Mouse (Mus musculus) heart, postnatal 14 days (tissue): ENCODE measurements at regions not wholly inside any gene's neighbourhood (a gene's known extent, or its start where the extent isn't known, plus 50 kb on each side); places are given as distances from the start of the nearest gene placed in this dataset.
"Not testable (repeated sequence)": the region's sequence is repeated elsewhere in the genome, so short reads cannot be mapped to it uniquely, and the experiment has no call there.

Source experiments
- DNase-seq, 2 experiments: peaks; one replicate each; pipeline ENCODE4 v3.0.0; 2021 to 2022
- intact Hi-C: fragments of 180-260 bp; cut with DNase I; formaldehyde crosslinking; loops from one replicate; pipeline ENCODE4 v1.15.1; 2025

GRCm38 (mm10) chr3:130838626-130839422 is 108.6 kb upstream of the Rpl34 start:
- intact Hi-C loops: no loop called here
- no peak for DNase-seq

DNA sequence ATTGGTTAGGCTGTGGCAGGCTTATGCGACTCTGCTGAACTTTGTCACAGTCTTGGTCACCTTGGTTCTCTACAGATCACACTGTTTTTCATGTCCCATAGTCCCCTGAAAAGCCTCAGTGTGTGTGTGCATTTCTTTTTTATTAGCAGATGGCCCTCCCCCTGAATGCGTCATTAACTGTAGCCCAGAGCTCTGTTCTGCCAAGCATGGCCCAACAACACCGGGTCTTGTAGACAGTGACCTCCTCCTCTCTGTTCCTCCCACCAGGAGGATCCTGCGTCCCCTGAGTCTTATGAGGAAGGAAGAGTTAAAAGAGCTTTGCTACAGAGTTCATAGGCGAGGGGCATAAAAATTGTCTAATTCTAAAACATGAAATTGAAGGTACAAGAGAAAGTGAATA is 103.5 kb upstream of the Rpl34 start:
- no peak for DNase-seq
- intact Hi-C loops: no loop called here

- intact Hi-C loops: no loop called here
- no peak for DNase-seq
These were observed 102.9 kb upstream of the Rpl34 start for GRCm38 (mm10) chr3:130833082-130833481.

GRCm38 (mm10) chr3:130831788-130832187 is 101.6 kb upstream of the Rpl34 start:
- intact Hi-C loops: no loop called here
- no peak for DNase-seq

DNA sequence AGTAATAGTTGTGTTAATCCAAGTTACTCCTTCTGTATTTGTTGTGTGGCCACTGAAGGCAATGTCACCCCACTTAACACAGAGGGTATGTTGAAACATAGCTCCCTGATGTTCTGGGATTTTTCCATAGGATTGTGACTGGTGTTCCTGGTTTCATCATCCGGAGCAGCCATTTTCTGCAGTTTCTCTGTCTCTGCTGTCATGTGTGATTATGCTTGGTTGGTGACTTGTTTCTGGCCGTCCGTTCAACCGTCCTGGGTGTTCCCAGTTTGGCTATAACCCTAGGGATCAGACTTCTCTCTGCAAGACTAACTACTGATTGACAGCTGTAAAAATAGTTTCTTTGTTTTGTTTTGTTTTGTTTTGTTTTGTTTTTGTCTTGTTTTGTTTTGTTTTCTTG is 98.1 kb upstream of the Rpl34 start:
- DNase-seq: no peak

GRCm38 (mm10) chr3:130827934-130828333 is 97.7 kb upstream of the Rpl34 start:
- intact Hi-C loops: no loop called here
- no peak for DNase-seq

More for the DNA sequence above, 98.1 kb upstream of the Rpl34 start:
- intact Hi-C loops: no loop called here

- intact Hi-C loops: no loop called here
- DNase-seq: no peak
These were observed 96.8 kb upstream of the Rpl34 start for GRCm38 (mm10) chr3:130827021-130827420.

GRCm38 (mm10) chr3:130819837-130820098 is 89.6 kb upstream of the Rpl34 start:
- no peak for DNase-seq
- intact Hi-C loops: loop anchor here (5.0 kb wide), 1 partner anchor 57 kb away; no protein-coding TSS in a partner anchor

DNA sequence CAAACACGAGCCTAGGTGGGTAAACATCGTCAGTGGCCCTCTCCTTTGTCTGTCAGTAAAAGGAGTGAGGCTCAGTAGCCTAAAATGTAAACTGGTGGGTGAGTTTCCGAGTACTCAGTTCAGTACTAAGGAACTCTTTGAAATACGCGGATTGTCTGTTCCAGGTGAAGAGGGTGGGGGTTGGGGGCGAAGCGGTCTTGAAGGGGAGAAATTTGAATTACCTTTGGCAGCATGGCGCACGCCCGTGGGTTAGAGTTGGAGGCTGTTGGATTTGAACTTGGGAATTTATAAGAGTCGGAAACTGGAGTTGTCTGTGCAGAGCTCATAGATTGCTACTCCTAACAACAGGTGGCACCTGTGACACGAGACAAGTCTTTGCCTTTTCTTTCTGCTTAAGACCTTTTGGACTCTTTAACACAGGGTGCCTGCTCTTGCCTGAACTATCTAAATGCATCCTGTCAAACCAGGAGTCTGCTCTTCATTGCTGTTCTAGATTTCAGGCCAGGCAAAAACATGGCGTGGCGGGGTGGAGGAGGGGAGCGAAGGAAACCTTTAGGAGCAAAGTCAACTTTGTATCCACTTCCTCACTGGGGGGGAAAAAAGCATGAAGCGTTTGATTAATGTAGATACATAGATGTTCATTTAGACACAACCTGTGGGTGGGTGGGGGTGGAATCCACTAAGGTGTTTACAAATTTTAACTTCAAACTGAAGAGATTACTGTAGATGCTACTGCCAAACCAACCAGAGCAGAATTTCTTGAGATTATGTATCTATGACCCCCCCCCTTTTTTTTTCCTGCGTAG is 89.0 kb upstream of the Rpl34 start:
- intact Hi-C loops: loop anchor here (5.0 kb wide), 1 partner anchor 57 kb away; no protein-coding TSS in a partner anchor
- DNase-seq: no peak

DNA sequence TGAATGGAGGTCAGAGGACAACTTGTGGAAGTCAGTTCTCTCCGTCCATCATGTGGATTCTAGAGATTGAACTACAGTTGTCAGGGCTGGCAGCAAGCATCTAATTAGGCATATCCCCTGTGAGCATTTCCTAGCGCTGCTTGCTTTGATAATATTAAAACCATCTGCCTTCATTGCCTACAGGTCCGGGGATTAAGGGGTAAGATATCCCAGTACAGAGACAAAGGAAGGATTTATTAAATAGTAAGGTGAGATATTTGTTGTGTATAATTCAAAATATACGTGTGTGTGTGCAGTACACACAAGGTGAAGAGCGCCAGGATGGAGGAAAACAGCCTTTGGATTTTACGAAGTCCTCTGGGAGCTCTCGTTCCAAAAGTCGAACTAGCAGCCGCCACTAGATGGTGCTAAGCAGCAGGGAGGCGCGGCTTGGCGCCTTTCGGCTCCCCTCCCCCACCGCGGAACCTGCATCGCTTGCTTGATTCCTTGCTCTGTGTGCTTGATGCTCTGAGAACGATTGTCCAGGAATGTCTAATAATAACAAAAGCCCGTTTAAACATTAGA is 88.4 kb upstream of the Rpl34 start:
- intact Hi-C loops: loop anchor here (1.0 to 5.0 kb wide), 2 partner anchors 56 to 419 kb away; no protein-coding TSS in a partner anchor
- peak; percentile 88 to 94 for DNase-seq

DNA sequence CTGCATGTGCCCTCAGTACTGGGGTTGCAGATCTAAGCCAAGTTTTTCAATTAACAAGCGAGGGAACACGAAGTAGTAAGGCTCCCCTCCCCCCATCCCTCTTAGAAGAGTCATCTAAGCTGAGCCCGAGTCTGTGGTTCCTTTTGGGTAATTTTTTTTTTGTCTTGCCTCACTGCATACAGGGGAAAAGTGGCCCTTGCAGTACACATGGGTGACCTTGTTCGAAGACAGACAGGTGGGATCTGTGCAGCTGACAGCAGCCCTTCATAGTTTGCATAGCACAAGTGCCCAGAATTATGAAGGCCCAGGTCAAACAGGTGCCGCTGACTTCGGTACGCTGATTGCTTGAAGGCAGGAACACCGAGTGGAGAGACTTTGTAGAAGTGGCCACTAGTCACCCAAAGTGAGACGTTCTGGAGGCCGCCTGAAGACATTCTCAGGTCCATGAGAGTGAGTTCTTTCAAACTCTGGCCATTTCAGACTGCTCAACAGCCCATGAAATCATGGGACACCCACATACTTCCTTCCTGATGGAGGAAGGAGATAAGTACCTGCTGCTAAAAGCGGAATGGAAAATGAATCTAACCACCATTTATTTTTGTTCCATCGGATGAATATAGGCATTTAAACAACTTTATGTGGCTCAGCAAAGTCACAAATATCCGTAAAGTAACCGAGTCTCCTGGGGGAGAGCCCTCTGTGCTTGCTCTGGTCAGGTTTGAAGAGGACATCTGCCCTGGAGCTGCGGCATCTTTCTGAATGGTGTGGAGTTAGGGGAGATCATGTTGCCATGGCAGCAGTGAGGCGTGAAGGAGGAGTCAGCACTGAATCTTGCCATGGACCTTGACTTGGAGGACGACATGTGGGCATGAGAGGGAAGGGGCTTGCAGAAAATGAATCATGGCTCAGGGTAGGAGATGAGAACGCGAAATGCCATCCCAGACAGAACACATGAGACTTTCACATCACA is 79.8 kb upstream of the Rpl34 start:
- no peak for DNase-seq
- intact Hi-C loops: no loop called here

- DNase-seq: no peak
- intact Hi-C loops: no loop called here
These were observed 75.1 kb upstream of the Rpl34 start for GRCm38 (mm10) chr3:130805345-130805744.

- DNase-seq: no peak
- intact Hi-C loops: no loop called here
These were observed 74.1 kb upstream of the Rpl34 start for GRCm38 (mm10) chr3:130804327-130804662.

- intact Hi-C loops: no loop called here
- no peak for DNase-seq
These were observed 73.6 kb upstream of the Rpl34 start for GRCm38 (mm10) chr3:130803591-130804326.

DNA sequence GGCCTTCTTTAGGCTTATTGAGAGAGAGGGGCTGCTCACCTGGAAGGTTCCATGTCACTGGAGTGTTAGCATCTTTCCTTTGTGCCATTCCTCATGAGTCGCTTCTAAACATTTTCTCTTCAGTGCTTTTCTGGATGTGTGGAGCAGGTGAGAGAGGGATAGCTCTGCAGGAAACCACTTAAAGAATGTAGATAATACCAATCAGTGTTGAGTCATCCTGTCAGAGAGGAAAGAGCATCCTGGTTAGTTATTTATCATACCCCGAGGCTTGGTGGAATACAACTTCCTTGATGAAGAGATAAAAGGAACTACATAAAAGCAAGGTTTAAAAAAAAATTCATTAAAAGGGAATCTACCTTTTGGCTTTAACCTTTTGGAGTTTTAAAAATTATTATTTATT is 69.8 kb upstream of the Rpl34 start:
- intact Hi-C loops: no loop called here

GRCm38 (mm10) chr3:130797956-130798355 is 67.8 kb upstream of the Rpl34 start:
- DNase-seq, intact Hi-C loops: not testable (repeated sequence)

More for the DNA sequence above, 69.8 kb upstream of the Rpl34 start:
- DNase-seq: no peak

GRCm38 (mm10) chr3:130796531-130796930 is 66.3 kb upstream of the Rpl34 start:
- intact Hi-C loops: no loop called here
- DNase-seq: no peak

GRCm38 (mm10) chr3:130795396-130795795 is 65.2 kb upstream of the Rpl34 start:
- DNase-seq: no peak
- intact Hi-C loops: no loop called here

DNA sequence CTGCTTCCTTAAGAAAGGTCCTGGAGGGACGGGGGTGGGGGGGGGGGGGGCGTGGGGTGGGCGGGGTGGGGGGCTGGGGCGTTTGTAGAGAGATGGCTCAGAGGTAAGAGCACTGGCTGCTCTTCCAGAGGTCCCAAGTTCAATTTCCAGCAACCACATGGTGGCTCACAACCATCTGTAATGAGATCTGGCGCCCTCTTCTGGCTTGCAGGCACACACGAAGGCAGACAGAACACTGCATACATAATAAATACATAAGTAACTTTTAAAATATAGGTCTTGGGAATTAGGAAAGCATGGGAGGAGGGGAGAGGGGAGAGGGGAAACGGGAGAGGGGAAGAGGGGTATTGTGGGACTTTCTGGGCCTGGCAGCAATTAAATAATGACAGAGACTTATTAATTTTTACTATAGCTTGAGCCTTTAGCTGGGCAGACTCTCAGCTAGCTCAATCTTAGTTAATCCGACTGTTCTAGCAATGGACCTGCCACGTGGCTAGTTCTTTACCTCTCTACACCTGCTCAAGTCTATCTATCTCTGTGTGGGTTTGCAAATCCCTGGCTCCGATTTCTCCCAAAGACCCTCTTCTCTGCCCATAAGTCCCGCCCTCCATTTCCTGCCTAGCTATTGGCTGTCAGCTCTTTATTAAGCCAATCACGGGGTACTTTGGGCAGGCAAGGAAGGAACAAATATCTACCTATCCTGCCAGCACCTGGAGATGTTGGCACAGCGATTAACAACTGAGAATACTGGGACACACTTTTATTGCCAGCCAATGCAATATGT is 64.1 kb upstream of the Rpl34 start:
- no peak for DNase-seq
- intact Hi-C loops: no loop called here
